Mouse (Mus musculus) lung, postnatal 0 days (tissue): ENCODE results near the gene Cnep1r1. TPM values are rescaled to one million over a fixed set of nuclear protein-coding genes. Genes with fewer than 3 reads are reported as not detected.

ENCODE experiments used
- ATAC-seq: fragments of 200-750 bp; cut with Nextera tagmentation; 2 replicates; pipeline ENCODE4 v1.8.0; 2017; ENCODE audit warnings: moderate library complexity
- DNase-seq: peaks from one replicate; pipeline ENCODE4 v3.0.0-alpha.2; 2016; ENCODE audit warnings: low spot score
- H3K27ac ChIP-seq: fragments of 300-500 bp; sonication (generic); 2 replicates; pipeline ENCODE4 v1.5.1; 2014; ENCODE audit warnings: antibody characterized with exemption, mild to moderate bottlenecking, low read length, mixed read lengths
- H3K27me3 ChIP-seq: fragments of 300-500 bp; sonication (generic); replicated peaks from 2 replicates; pipeline ENCODE4 v1.6.1; 2014; ENCODE audit warnings: low read length, mixed read lengths; ENCODE audit not compliant: insufficient read depth
- H3K36me3 ChIP-seq: fragments of 300-500 bp; sonication (generic); 2 replicates; pipeline ENCODE4 v1.6.1; 2014; ENCODE audit warnings: low read length, mixed read lengths; ENCODE audit not compliant: insufficient read depth
- H3K4me1 ChIP-seq: fragments of 300-500 bp; sonication (generic); 2 replicates; pipeline ENCODE4 v1.6.1; 2014; ENCODE audit warnings: antibody characterized with exemption, low read depth, low read length, mixed read lengths; ENCODE audit not compliant: insufficient read depth
- H3K4me2 ChIP-seq: fragments of 300-500 bp; sonication (generic); replicated peaks from 2 replicates; pipeline ENCODE4 v1.6.1; 2014; ENCODE audit warnings: low read depth, mild to moderate bottlenecking, low read length, moderate library complexity, mixed read lengths
- H3K4me3 ChIP-seq: fragments of 300-500 bp; sonication (generic); 2 replicates; pipeline ENCODE4 v1.5.1; 2014; ENCODE audit warnings: low read depth, low read length
- H3K9ac ChIP-seq: fragments of 300-500 bp; sonication (generic); replicated peaks from 2 replicates; pipeline ENCODE4 v1.6.1; 2014; ENCODE audit warnings: low read depth, mild to moderate bottlenecking
- H3K9me3 ChIP-seq: fragments of 300-500 bp; sonication (generic); 2 replicates; pipeline ENCODE4 v1.6.1; 2016; ENCODE audit warnings: low read length, mixed read lengths
- CTCF ChIP-seq: IDR thresholded peaks from 2 replicates; pipeline ENCODE4 v1.5.1; 2016; ENCODE audit warnings: antibody characterized with exemption, mild to moderate bottlenecking
- EP300 ChIP-seq: IDR thresholded peaks from 2 replicates; pipeline ENCODE4 v1.6.1; 2016; ENCODE audit warnings: antibody characterized with exemption, mild to moderate bottlenecking, control low read depth
- WGBS: fragments of 180-500 bp; shearing (Covaris S2); extraction: QIAGEN DNeasy Blood & Tissue Kit; methylation state at CpG from one replicate; pipeline ENCODE4 v1.1.7; 2014; 5-methylcytosine and 5-hydroxymethylcytosine counted together
- microRNA-seq: library from miRNA; unstranded; fragments of <30 nt; microRNA quantifications from one replicate; pipeline ENCODE4, GENCODE M21; 2016
- polyA plus RNA-seq: library from polyadenylated mRNA; unstranded; fragments of >200 nt; fragmentation: Nextera tagmentation; extraction: Ambion mirVana; gene quantifications from 2 replicates; pipeline ENCODE4 v1.2.1, GENCODE M21; 2015

Cnep1r1 gene
- polyA plus RNA-seq, 1 experiment from 2014 or later = 46.4 TPM

DNA sequence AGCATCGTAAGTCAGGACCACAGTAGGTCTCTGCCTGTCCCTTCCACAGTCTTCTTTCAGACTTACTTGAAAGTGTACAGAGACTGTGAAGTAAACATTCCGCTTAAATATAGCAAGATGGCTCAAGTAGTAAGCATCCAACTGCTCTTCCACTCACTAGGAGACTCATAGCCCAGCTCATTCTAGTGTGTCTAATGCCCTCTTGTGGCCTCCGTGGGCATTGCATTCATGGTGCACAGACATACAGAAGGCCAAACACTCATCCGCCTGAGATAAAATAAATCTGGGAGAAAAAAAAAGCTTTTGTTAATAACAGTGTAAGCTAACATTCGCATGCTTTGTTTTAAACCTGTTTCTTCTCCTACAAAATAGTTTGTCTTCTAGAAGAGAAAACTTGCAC, 42.9 kb downstream of the Cnep1r1 start:
- peaks cover 21% of the 10 kb centered on the region for H3K36me3 ChIP-seq
- WGBS = 72% methylated on average over 5 of the region's 5 CpGs
- peak; percentile 86 for TF ChIP-seq CTCF
- TF ChIP-seq EP300 = no peak
- peak; percentile 63 for DNase-seq
- H3K4me2 ChIP-seq = no peak overlapping the region
- H3K9me3 ChIP-seq = no peaks in the 10 kb centered on the region
- no peaks in the 10 kb centered on the region for H3K27me3 ChIP-seq
- no peak overlapping the region for H3K27ac ChIP-seq
- no peaks in the 10 kb centered on the region for H3K4me1 ChIP-seq
- H3K4me3 ChIP-seq = no peak overlapping the region
- peak; percentile 62; the same call in 1 of the 2 replicates for ATAC-seq
- H3K9ac ChIP-seq = no peak overlapping the region

DNA sequence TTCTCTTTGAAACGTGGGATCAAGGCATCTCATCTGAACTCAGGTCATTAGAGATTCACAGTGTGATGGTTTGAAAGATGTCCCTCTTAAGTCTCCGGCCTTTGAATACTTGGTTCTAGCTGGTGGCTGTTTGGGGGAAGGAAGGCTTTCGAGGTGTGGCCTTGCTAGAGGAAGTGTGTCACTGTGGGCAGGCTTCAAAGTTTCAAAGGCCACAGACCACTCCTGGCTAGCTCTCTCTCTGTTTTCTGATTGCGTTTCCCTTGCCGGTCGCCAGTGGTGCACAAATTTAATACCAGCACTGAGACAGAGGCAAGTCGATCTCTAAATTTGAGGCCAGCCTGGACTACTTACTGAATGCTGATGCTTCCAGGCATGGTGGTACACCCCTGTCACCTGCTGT, 56.7 kb downstream of the Cnep1r1 start:
- Histone ChIP-seq H3K27me3 (no peaks in the 10 kb centered on the region), H3K4me3 (no peak overlapping the region), H3K9me3 (no peaks in the 10 kb centered on the region), H3K4me1 (no peaks in the 10 kb centered on the region), H3K9ac (no peak overlapping the region), H3K4me2 (no peak overlapping the region), H3K36me3 (peaks cover 7% of the 10 kb centered on the region; the same call in 1 of the 2 replicates), H3K27ac (no peak overlapping the region)
- DNase-seq (no peak), ATAC-seq (no peak)
- no peak for TF ChIP-seq CTCF
- TF ChIP-seq EP300 = no peak
- WGBS = 75% methylated on average over 7 of the region's 7 CpGs

GRCm38 (mm10) chr8:88177291-88177690, 58.7 kb downstream of the Cnep1r1 start:
- no peaks in the 10 kb centered on the region for H3K36me3 ChIP-seq
- DNase-seq (no peak), ATAC-seq (no peak)
- H3K27me3 ChIP-seq = no peaks in the 10 kb centered on the region
- no peaks in the 10 kb centered on the region for H3K4me1 ChIP-seq
- no peak overlapping the region for H3K4me2 ChIP-seq
- no peaks in the 10 kb centered on the region for H3K9me3 ChIP-seq
- WGBS = 77% methylated on average over 8 of the region's 8 CpGs
- H3K9ac ChIP-seq = no peak overlapping the region
- TF ChIP-seq CTCF (no peak), EP300 (no peak)
- H3K4me3 ChIP-seq = no peak overlapping the region
- no peak overlapping the region for H3K27ac ChIP-seq

DNA sequence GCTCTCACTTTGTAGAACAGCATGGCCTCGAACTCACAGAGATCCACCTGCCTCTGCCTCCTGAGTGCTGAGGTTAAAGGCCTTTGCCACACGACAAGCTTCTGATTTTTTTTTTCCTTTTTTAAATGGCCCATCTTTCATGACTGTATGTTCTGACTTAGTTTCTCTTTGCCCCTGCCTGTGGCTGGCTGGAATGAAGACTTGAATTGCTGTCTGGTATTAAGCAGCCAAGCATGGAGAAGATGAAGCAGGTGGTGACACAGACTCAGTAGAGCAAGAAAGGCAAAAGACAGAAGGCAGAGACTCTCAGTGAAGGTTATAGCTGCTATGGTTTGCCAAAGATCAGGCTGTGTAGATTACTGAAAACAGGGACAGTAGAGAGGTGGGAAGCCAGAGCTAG, 64.6 kb downstream of the Cnep1r1 start:
- Histone ChIP-seq H3K9ac (no peak overlapping the region), H3K4me2 (no peak overlapping the region), H3K9me3 (no peaks in the 10 kb centered on the region), H3K4me1 (no peaks in the 10 kb centered on the region), H3K36me3 (no peaks in the 10 kb centered on the region), H3K27ac (no peak overlapping the region), H3K27me3 (no peaks in the 10 kb centered on the region), H3K4me3 (no peak overlapping the region)
- WGBS = 71% methylated on average over 2 of the region's 2 CpGs
- DNase-seq (no peak), ATAC-seq (no peak)
- TF ChIP-seq EP300 (no peak), CTCF (no peak)

Small RNA genes within 50 kb of the gene (microRNA-seq; reads per million reads assigned to microRNA genes)
- gene Mir7071 = 1.2 reads per million

Other genes with a start within 250 kb of the Cnep1r1 start
- 2.1 and 3.5 TPM in 2 replicates for gene Zfp423, start 159.2 kb upstream of the Cnep1r1 start, polyA plus RNA-seq
- 12.9 and 13.5 TPM in 2 replicates for gene Heatr3, start 19.1 kb downstream of the Cnep1r1 start, polyA plus RNA-seq
- 6.5 and 6.7 TPM in 2 replicates for gene Tent4b, start 80.4 kb downstream of the Cnep1r1 start, polyA plus RNA-seq
- 16.5 and 17.6 TPM in 2 replicates for gene Adcy7, start 153.6 kb downstream of the Cnep1r1 start, polyA plus RNA-seq
- 116 and 129 TPM in 2 replicates for gene Brd7, start 243.4 kb downstream of the Cnep1r1 start, polyA plus RNA-seq